Mouse (Mus musculus): ENCODE data around the gene Efcab14. TPM values are rescaled to one million over a fixed set of nuclear protein-coding genes. Genes with fewer than 3 reads are reported as not detected.

Gene Efcab14
- total and polyA plus RNA-seq, 2 experiments from 2014 or later, result 14.6 to 14.9 TPM

DNA sequence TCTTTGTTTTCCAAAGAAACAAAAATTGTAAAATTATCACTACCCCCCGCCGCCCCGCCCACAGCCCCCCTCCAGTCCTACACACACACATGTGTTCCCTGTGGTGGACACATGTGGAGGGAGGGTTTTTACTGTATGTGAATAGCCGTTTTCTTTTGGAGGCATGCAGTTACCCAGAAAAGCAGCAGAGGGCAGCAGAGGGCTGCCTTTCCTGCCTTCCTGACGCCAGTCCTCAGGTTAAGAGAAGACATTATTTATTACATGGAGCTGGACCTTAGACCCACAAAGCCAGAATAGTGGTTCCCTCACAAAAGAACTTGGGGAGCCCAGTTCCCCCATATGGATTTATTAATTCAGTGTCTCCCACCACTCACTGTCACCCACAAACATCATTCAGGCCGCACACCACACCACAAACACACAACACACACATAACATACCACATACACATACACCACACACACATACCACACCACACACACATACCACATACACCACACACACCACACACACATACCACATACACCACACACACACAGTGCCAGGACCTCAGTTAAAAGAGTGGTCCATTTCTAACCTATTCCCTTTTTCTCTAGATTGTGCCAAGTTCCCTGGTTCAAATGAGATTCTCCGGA lies 5.8 kb upstream of the Efcab14 start:
- no peak overlapping the region for H3K27ac ChIP-seq (ENCODE audit: low read depth, low read length)
- no peak overlapping the region for H3K9ac ChIP-seq
- DNase-seq (peak; percentile 81), ATAC-seq (peak; percentile 88)
- no peaks in the 10 kb centered on the region; the same call in 1 of the 2 replicates for H3K27me3 ChIP-seq (ENCODE audit: insufficient read depth, low read length)
- H3K4me3 ChIP-seq (ENCODE audit: low read depth, low read length), result no peak overlapping the region
- no peak overlapping the region for H3K4me2 ChIP-seq (ENCODE audit: low read depth)
- 25% methylated on average over 7 of the region's 7 CpGs for WGBS
- no peaks in the 10 kb centered on the region for H3K9me3 ChIP-seq (ENCODE audit: low read length)
- peak; percentile 85 for TF ChIP-seq CTCF (IDR thresholded peaks at IDR 0.05; ENCODE audit: low read depth)
- no peaks in the 10 kb centered on the region for H3K4me1 ChIP-seq (ENCODE audit: insufficient read depth)
- H3K36me3 ChIP-seq (ENCODE audit: insufficient read depth), result no peaks in the 10 kb centered on the region

DNA sequence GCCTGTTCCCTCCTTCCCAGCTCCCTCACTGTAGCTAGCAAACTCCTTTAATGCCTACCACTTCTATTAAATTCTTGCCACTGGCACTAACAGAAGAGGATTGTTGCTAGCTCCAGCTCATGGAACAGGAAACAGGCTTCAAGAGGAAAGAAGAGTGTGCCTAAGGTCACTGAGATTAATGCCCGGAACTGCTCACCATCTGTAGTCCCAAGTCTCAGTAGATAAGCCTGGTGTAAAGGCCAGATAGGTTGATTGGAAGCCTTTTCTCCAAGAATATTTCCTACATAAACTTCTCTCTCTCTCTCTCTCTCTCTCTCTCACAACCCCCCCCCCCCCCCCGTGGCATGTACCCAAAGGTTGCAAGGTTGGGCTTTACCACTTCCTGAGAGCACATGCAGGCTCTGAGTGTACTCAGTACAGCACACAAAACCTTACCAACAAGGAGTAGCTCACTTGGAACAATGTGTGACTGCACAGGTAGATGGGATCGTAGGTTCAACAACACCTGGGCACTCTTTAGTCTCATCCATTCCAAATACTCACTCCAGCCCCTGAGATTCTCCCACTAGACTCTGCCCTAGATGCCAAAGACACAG lies 5.2 kb upstream of the Efcab14 start:
- no peak overlapping the region for H3K4me2 ChIP-seq (ENCODE audit: low read depth)

GRCm38 (mm10) chr4:115733746-115734145 lies 3.8 kb upstream of the Efcab14 start:
- ATAC-seq (no peak), DNase-seq (no peak)
- Histone ChIP-seq H3K27ac (ENCODE audit: low read depth, low read length) (no peak overlapping the region), H3K4me2 (ENCODE audit: low read depth) (no peak overlapping the region), H3K36me3 (ENCODE audit: insufficient read depth) (no peaks in the 10 kb centered on the region), H3K9ac (no peak overlapping the region), H3K9me3 (ENCODE audit: low read length) (no peaks in the 10 kb centered on the region), H3K4me1 (ENCODE audit: insufficient read depth) (peaks cover 7% of the 10 kb centered on the region), H3K4me3 (ENCODE audit: low read depth, low read length) (no peak overlapping the region), H3K27me3 (ENCODE audit: insufficient read depth, low read length) (no peaks in the 10 kb centered on the region)
- 76% methylated on average over 5 of the region's 5 CpGs for WGBS
- no peak for TF ChIP-seq CTCF (IDR thresholded peaks at IDR 0.05; ENCODE audit: low read depth)

More for the DNA sequence above, 5.2 kb upstream of the Efcab14 start:
- H3K9me3 ChIP-seq (ENCODE audit: low read length), result no peaks in the 10 kb centered on the region
- no peak for TF ChIP-seq CTCF (IDR thresholded peaks at IDR 0.05; ENCODE audit: low read depth)
- no peak overlapping the region for H3K4me3 ChIP-seq (ENCODE audit: low read depth, low read length)
- ATAC-seq (no peak), DNase-seq (no peak)
- no peaks in the 10 kb centered on the region for H3K36me3 ChIP-seq (ENCODE audit: insufficient read depth)
- no peak overlapping the region for H3K27ac ChIP-seq (ENCODE audit: low read depth, low read length)
- no peak overlapping the region for H3K9ac ChIP-seq
- H3K4me1 ChIP-seq (ENCODE audit: insufficient read depth), result no peaks in the 10 kb centered on the region
- 66% methylated on average over 3 of the region's 3 CpGs for WGBS
- H3K27me3 ChIP-seq (ENCODE audit: insufficient read depth, low read length), result no peaks in the 10 kb centered on the region; the same call in 1 of the 2 replicates

- WGBS, result 68% methylated on average over 4 of the region's 4 CpGs
- no peak overlapping the region for H3K9ac ChIP-seq
Observed at GRCm38 (mm10) chr4:115734867-115735266, 2.7 kb upstream of the Efcab14 start.

GRCm38 (mm10) chr4:115738481-115738985 lies 989 bp downstream of the Efcab14 start:
- Histone ChIP-seq H3K9ac (peak overlapping the region; percentile 62), H3K4me3 (ENCODE audit: low read depth, low read length) (peak overlapping the region; percentile 74), H3K27ac (ENCODE audit: low read depth, low read length) (no peak overlapping the region), H3K27me3 (ENCODE audit: insufficient read depth, low read length) (no peaks in the 10 kb centered on the region), H3K4me2 (ENCODE audit: low read depth) (peak overlapping the region; percentile 51), H3K4me1 (ENCODE audit: insufficient read depth) (peaks cover 10% of the 10 kb centered on the region), H3K36me3 (ENCODE audit: insufficient read depth) (peaks cover 20% of the 10 kb centered on the region), H3K9me3 (ENCODE audit: low read length) (no peaks in the 10 kb centered on the region)
- DNase-seq (no peak), ATAC-seq (no peak)
- TF ChIP-seq CTCF (IDR thresholded peaks at IDR 0.05; ENCODE audit: low read depth), result no peak
- 43% methylated on average over 13 of the region's 13 CpGs for WGBS

More at GRCm38 (mm10) chr4:115734867-115735266, 2.7 kb upstream of the Efcab14 start:
- no peak for DNase-seq
- H3K36me3 ChIP-seq (ENCODE audit: insufficient read depth), result no peaks in the 10 kb centered on the region
- no peak for TF ChIP-seq CTCF (IDR thresholded peaks at IDR 0.05; ENCODE audit: low read depth)
- H3K27me3 ChIP-seq (ENCODE audit: insufficient read depth, low read length), result no peaks in the 10 kb centered on the region
- H3K9me3 ChIP-seq (ENCODE audit: low read length), result no peaks in the 10 kb centered on the region
- ATAC-seq, result no peak
- no peak overlapping the region for H3K27ac ChIP-seq (ENCODE audit: low read depth, low read length)
- H3K4me1 ChIP-seq (ENCODE audit: insufficient read depth), result peaks cover 10% of the 10 kb centered on the region
- no peak overlapping the region for H3K4me3 ChIP-seq (ENCODE audit: low read depth, low read length)
- H3K4me2 ChIP-seq (ENCODE audit: low read depth), result no peak overlapping the region

- no peak overlapping the region for H3K4me3 ChIP-seq (ENCODE audit: low read depth, low read length)
- H3K4me2 ChIP-seq (ENCODE audit: low read depth), result no peak overlapping the region
- H3K4me1 ChIP-seq (ENCODE audit: insufficient read depth), result peaks cover 10% of the 10 kb centered on the region
- H3K27me3 ChIP-seq (ENCODE audit: insufficient read depth, low read length), result no peaks in the 10 kb centered on the region
- H3K9me3 ChIP-seq (ENCODE audit: low read length), result no peaks in the 10 kb centered on the region
- TF ChIP-seq CTCF (IDR thresholded peaks at IDR 0.05; ENCODE audit: low read depth), result peak; percentile 17; the same call in 1 of the 2 replicates
- DNase-seq (no peak), ATAC-seq (no peak)
- peaks cover 33% of the 10 kb centered on the region for H3K36me3 ChIP-seq (ENCODE audit: insufficient read depth)
- no peak overlapping the region for H3K27ac ChIP-seq (ENCODE audit: low read depth, low read length)
- no peak overlapping the region for H3K9ac ChIP-seq
Observed at GRCm38 (mm10) chr4:115742658-115743057, 5.1 kb downstream of the Efcab14 start.

DNA sequence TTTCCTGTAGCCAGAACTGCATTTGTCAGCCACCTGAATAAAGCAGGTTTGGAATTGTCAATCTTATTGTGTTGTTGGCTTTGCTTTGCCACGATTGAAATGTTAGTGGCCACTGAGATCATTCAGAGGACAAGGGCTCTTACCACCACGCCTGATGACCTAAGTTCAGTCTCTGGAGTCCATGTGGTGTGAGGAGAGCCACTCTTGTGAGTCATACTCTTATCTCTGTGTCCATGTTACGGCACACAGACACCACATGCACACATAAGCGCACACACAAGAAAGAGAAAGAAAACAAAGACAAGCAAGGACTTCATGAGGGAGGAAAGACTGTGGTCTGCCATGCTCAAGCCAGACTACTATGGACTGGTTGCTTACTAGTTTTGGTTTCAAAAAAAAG lies 5.6 kb downstream of the Efcab14 start:
- H3K9ac ChIP-seq, result no peak overlapping the region
- WGBS, result 88% methylated on average over 4 of the region's 4 CpGs
- no peaks in the 10 kb centered on the region for H3K27me3 ChIP-seq (ENCODE audit: insufficient read depth, low read length)
- no peaks in the 10 kb centered on the region for H3K9me3 ChIP-seq (ENCODE audit: low read length)
- ATAC-seq (no peak), DNase-seq (no peak)
- H3K4me3 ChIP-seq (ENCODE audit: low read depth, low read length), result no peak overlapping the region
- TF ChIP-seq CTCF (IDR thresholded peaks at IDR 0.05; ENCODE audit: low read depth), result no peak
- H3K36me3 ChIP-seq (ENCODE audit: insufficient read depth), result peaks cover 33% of the 10 kb centered on the region
- H3K4me1 ChIP-seq (ENCODE audit: insufficient read depth), result peaks cover 9% of the 10 kb centered on the region
- H3K27ac ChIP-seq (ENCODE audit: low read depth, low read length), result no peak overlapping the region
- no peak overlapping the region for H3K4me2 ChIP-seq (ENCODE audit: low read depth)

Measured in forebrain, postnatal 0 days (tissue).